Mouse (Mus musculus) spleen, adult 2 months (tissue): ENCODE measurements around the gene Cryl1.

Source experiments
- CTCF ChIP-seq: fragments of 200-500 bp; IDR thresholded peaks from 2 replicates; pipeline ENCODE4 v1.5.1; 2011; ENCODE audit warnings: mild to moderate bottlenecking, inconsistent platforms; ENCODE audit not compliant: insufficient read depth, insufficient read length, insufficient replicate concordance; ENCODE audit errors: extremely low read depth
- POLR2A ChIP-seq: fragments of 200-500 bp; IDR thresholded peaks from 2 replicates; pipeline ENCODE4 v1.6.1; 2011; ENCODE audit warnings: low read depth, low read length, inconsistent platforms

DNA sequence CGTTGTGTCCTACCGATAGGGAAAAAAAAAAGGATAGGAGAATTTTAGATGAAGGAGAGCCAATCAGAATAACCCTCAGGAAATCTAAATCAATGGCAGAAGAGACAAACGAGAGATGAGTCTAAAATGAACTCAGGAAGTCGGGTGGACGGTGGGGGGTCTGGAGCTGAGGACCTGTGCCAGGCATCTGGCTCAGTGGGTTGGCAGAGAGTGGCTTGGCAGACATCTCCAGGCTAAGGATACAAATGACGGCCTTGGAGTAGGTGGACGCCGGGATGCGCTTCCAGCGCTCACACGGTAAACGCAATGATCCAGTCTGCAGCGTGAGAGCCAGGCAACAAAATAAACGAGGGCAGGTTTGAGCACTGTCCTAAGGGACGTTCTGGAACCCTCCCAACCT lies 68.7 kb downstream of the Cryl1 start:
- no peak for TF ChIP-seq POLR2A
- TF ChIP-seq CTCF = no peak
